Mouse (Mus musculus): ENCODE measurements at regions not wholly inside any gene's neighbourhood (a gene's known extent, or its start where the extent isn't known, plus 50 kb on each side); places are given as distances from the start of the nearest gene placed in this dataset.

DNA sequence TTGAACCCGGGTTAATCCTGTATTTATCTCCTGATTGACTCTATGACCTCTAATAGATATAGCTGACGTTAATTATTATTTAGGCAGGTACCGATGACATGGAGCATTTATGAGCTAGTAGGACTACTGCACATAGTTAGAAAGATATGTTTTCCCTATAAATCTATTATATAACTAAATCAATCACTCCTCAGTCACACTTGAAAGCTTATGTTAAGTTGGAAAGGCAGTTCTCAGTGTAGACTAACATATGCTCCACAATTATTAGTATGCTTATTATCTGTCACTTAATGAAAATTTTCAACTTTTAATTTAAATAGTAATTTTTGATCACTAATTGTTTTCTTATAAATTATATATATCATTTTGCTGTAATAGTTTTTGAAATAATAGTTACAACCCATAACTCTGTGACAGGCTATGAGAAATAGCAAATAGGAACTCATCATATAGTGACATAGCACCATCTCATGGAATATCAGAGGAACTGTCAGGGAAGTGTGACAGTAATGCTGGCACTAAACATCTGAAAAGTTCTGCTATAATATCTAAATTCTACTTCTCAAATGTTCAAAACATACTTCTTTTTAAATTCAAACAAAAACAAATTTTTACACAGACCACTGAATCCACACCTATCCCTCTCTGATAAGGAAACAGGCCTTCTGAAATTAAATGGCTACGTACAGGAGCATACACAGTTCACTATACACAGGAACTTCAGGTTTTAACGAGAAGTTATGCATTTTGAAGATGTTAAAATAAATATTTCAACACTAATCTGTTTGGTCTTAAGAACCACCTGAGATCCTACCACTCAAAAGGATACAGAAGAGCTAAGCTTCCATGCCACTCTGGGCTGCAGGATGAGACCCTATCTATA lies 75.3 kb upstream of the Map2 start:
- no peaks in the 10 kb centered on the region for H3K27me3 ChIP-seq (ENCODE audit: control insufficient read depth, insufficient read depth, low read length)
- no peaks in the 10 kb centered on the region for H3K36me3 ChIP-seq (ENCODE audit: control insufficient read depth, insufficient read depth, low read length)
- no peak for TF ChIP-seq POLR2A (IDR thresholded peaks at IDR 0.05; ENCODE audit: extremely low read depth, insufficient read depth, low read length)
- TF ChIP-seq CTCF (IDR thresholded peaks at IDR 0.05; ENCODE audit: low read depth, low read length) = peak; percentile 42; the same call in 1 of the 2 replicates
- no peak overlapping the region for H3K9ac ChIP-seq (ENCODE audit: low read depth, low read length)
- H3K4me3 ChIP-seq (ENCODE audit: insufficient read depth, low read depth, low read length) = no peak overlapping the region
- H3K79me2 ChIP-seq (ENCODE audit: control insufficient read depth, insufficient read depth, low read length) = no peaks in the 10 kb centered on the region
- 0 out of 2 replicates have a peak, but pooled peaks cover 2% of the 10 kb centered on the region for H3K4me1 ChIP-seq (ENCODE audit: control insufficient read depth, insufficient read depth, low read length)
- 59% methylated on average over 5 of the region's 5 CpGs for WGBS
- H3K27ac ChIP-seq (replicated peaks; ENCODE audit: insufficient read depth, low read depth, low read length) = no peak overlapping the region
- DNase-seq (ENCODE audit: extremely low read depth, low read depth, low spot score) = no peak

DNA sequence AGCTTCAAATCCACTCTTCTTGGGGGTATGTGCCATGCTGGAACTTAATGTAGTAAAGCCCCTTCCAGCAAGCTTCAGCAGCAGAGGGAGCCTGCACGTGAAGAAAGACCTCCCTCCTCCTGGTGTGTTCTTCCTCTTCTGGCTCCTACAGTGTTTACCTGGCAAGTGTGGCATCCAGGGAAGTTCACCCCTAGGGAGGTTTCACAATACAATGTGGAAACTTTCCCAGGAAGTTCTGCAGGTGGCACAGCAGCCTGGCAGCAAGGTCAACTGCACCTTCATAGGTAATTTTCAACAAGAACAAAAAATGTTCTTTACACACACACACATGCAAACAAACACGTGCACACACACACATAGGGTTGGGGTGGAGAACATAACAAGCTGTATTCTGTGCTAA lies 73.7 kb upstream of the Map2 start:
- Histone ChIP-seq H3K4me3 (ENCODE audit: insufficient read depth, low read depth, low read length) (no peak overlapping the region), H3K79me2 (ENCODE audit: control insufficient read depth, insufficient read depth, low read length) (no peaks in the 10 kb centered on the region), H3K27me3 (ENCODE audit: control insufficient read depth, insufficient read depth, low read length) (no peaks in the 10 kb centered on the region), H3K27ac (replicated peaks; ENCODE audit: insufficient read depth, low read depth, low read length) (no peak overlapping the region), H3K9ac (ENCODE audit: low read depth, low read length) (no peak overlapping the region), H3K36me3 (ENCODE audit: control insufficient read depth, insufficient read depth, low read length) (no peaks in the 10 kb centered on the region), H3K4me1 (ENCODE audit: control insufficient read depth, insufficient read depth, low read length) (0 out of 2 replicates have a peak, but pooled peaks cover 2% of the 10 kb centered on the region)
- TF ChIP-seq POLR2A (IDR thresholded peaks at IDR 0.05; ENCODE audit: extremely low read depth, insufficient read depth, low read length) (no peak), CTCF (IDR thresholded peaks at IDR 0.05; ENCODE audit: low read depth, low read length) (no peak)
- peak; percentile 85 for DNase-seq (ENCODE audit: extremely low read depth, low read depth, low spot score)
- 4% methylated on average over 2 of the region's 2 CpGs for WGBS

DNA sequence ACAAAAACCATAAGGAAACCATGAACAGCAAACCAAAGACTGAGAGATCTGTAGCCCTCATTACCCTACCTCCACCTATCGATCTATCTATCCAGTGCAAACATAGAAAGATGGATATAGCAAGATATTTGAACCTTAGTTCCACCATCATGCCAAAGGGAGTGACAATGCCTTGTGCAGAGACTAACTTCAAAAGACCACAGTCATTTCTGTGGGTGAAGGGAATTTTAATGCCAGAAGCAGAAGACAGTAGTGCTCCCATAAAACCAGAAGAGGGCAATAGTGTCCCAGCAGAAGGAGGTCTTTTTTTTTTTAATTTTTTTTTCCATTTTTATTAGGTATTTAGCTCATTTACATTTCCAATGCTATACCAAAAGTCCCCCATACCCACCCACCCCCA lies 70.6 kb upstream of the Map2 start:
- H3K4me1 ChIP-seq (ENCODE audit: control insufficient read depth, insufficient read depth, low read length) = 0 out of 2 replicates have a peak, but pooled peaks cover 2% of the 10 kb centered on the region
- WGBS = 35% methylated on average over 1 of the region's 1 CpGs
- H3K4me3 ChIP-seq (ENCODE audit: insufficient read depth, low read depth, low read length) = no peak overlapping the region
- H3K79me2 ChIP-seq (ENCODE audit: control insufficient read depth, insufficient read depth, low read length) = no peaks in the 10 kb centered on the region
- H3K27ac ChIP-seq (replicated peaks; ENCODE audit: insufficient read depth, low read depth, low read length) = no peak overlapping the region
- H3K9ac ChIP-seq (ENCODE audit: low read depth, low read length) = no peak overlapping the region
- H3K27me3 ChIP-seq (ENCODE audit: control insufficient read depth, insufficient read depth, low read length) = no peaks in the 10 kb centered on the region
- TF ChIP-seq CTCF (IDR thresholded peaks at IDR 0.05; ENCODE audit: low read depth, low read length) (no peak), POLR2A (IDR thresholded peaks at IDR 0.05; ENCODE audit: extremely low read depth, insufficient read depth, low read length) (no peak)
- DNase-seq (ENCODE audit: extremely low read depth, low read depth, low spot score) = no peak
- no peaks in the 10 kb centered on the region for H3K36me3 ChIP-seq (ENCODE audit: control insufficient read depth, insufficient read depth, low read length)

DNA sequence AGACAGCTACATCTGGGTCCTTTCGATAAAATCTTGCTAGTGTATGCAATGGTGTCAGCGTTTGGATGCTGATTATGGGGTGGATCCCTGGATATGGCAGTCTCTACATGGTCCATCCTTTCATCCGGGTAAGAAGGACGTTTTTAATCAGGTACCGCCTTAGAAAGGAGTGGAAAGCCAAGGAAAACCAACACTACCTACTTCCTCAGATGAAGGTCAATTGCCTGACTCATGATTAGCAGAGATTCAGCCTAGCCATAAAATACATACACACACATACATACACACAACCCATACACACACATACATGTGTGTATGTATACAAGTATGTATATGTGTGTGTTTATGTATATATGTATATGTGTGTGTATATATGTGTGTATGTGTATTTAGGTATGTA lies 69.9 kb upstream of the Map2 start:
- no peaks in the 10 kb centered on the region for H3K36me3 ChIP-seq (ENCODE audit: control insufficient read depth, insufficient read depth, low read length)
- no peaks in the 10 kb centered on the region for H3K79me2 ChIP-seq (ENCODE audit: control insufficient read depth, insufficient read depth, low read length)
- H3K4me3 ChIP-seq (ENCODE audit: insufficient read depth, low read depth, low read length) = no peak overlapping the region
- WGBS = 76% methylated on average over 5 of the region's 5 CpGs
- H3K27me3 ChIP-seq (ENCODE audit: control insufficient read depth, insufficient read depth, low read length) = no peaks in the 10 kb centered on the region
- TF ChIP-seq POLR2A (IDR thresholded peaks at IDR 0.05; ENCODE audit: extremely low read depth, insufficient read depth, low read length) (no peak), CTCF (IDR thresholded peaks at IDR 0.05; ENCODE audit: low read depth, low read length) (no peak)
- H3K4me1 ChIP-seq (ENCODE audit: control insufficient read depth, insufficient read depth, low read length) = 0 out of 2 replicates have a peak, but pooled peaks cover 2% of the 10 kb centered on the region
- no peak overlapping the region for H3K9ac ChIP-seq (ENCODE audit: low read depth, low read length)
- DNase-seq (ENCODE audit: extremely low read depth, low read depth, low spot score) = no peak
- no peak overlapping the region for H3K27ac ChIP-seq (replicated peaks; ENCODE audit: insufficient read depth, low read depth, low read length)

DNA sequence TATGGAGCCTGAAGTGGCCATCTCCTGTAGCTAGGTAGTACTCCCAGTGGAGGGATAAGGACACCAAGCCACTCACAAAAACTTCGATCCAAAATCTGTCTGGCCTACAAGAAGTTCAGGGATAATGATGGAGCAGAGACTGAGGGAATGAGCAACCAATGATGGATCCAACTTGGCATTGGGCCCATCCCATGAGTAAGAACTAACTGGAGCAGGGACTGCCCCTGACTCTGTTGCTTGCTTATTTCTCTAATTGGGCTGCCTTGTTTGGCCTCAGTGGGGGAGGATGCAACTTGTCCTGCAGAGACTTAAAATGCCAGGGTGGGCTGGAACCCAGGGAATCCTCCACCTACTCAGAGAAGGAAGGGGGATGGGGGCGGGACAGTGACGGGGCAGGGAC lies 67.0 kb upstream of the Map2 start:
- no peak overlapping the region for H3K9ac ChIP-seq (ENCODE audit: low read depth, low read length)
- H3K4me3 ChIP-seq (ENCODE audit: insufficient read depth, low read depth, low read length) = no peak overlapping the region
- no peaks in the 10 kb centered on the region for H3K36me3 ChIP-seq (ENCODE audit: control insufficient read depth, insufficient read depth, low read length)
- no peak overlapping the region for H3K27ac ChIP-seq (replicated peaks; ENCODE audit: insufficient read depth, low read depth, low read length)
- H3K79me2 ChIP-seq (ENCODE audit: control insufficient read depth, insufficient read depth, low read length) = no peaks in the 10 kb centered on the region
- WGBS = 76% methylated on average over 3 of the region's 3 CpGs
- no peaks in the 10 kb centered on the region for H3K27me3 ChIP-seq (ENCODE audit: control insufficient read depth, insufficient read depth, low read length)
- no peaks in the 10 kb centered on the region for H3K4me1 ChIP-seq (ENCODE audit: control insufficient read depth, insufficient read depth, low read length)
- TF ChIP-seq CTCF (IDR thresholded peaks at IDR 0.05; ENCODE audit: low read depth, low read length) (no peak), POLR2A (IDR thresholded peaks at IDR 0.05; ENCODE audit: extremely low read depth, insufficient read depth, low read length) (no peak)
- no peak for DNase-seq (ENCODE audit: extremely low read depth, low read depth, low spot score)

DNA sequence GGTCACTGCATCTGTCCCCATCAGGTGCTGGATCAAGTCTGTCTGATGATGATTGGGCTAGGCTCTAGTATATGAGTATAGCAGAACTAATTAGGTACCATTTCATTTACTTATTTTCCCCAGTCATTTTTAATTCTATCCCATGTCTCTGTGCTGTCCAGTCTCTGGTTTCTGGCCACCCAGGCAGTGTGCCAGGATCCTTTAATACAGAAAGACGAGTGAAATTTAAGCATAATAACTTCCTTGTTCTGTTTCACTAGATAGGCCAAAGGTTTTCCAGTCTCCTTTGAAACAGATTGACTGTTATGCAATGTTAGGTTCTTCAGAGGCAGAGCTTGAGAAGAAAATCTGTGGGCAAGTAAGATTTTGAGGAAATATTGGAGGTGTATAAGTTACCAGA lies 61.2 kb upstream of the Map2 start:
- no peaks in the 10 kb centered on the region for H3K36me3 ChIP-seq (ENCODE audit: control insufficient read depth, insufficient read depth, low read length)
- no peak overlapping the region for H3K9ac ChIP-seq (ENCODE audit: low read depth, low read length)
- H3K27ac ChIP-seq (replicated peaks; ENCODE audit: insufficient read depth, low read depth, low read length) = no peak overlapping the region
- no peaks in the 10 kb centered on the region for H3K79me2 ChIP-seq (ENCODE audit: control insufficient read depth, insufficient read depth, low read length)
- no peak for DNase-seq (ENCODE audit: extremely low read depth, low read depth, low spot score)
- H3K27me3 ChIP-seq (ENCODE audit: control insufficient read depth, insufficient read depth, low read length) = no peaks in the 10 kb centered on the region
- no peak overlapping the region for H3K4me3 ChIP-seq (ENCODE audit: insufficient read depth, low read depth, low read length)
- no peak for TF ChIP-seq CTCF (IDR thresholded peaks at IDR 0.05; ENCODE audit: low read depth, low read length)
- 51% methylated on average over 1 of the region's 1 CpGs for WGBS
- no peaks in the 10 kb centered on the region for H3K4me1 ChIP-seq (ENCODE audit: control insufficient read depth, insufficient read depth, low read length)

All from liver, adult 2 months (tissue).